8 mouse cellular contexts compared by ENCODE assay signal in the genomic region with DNA sequence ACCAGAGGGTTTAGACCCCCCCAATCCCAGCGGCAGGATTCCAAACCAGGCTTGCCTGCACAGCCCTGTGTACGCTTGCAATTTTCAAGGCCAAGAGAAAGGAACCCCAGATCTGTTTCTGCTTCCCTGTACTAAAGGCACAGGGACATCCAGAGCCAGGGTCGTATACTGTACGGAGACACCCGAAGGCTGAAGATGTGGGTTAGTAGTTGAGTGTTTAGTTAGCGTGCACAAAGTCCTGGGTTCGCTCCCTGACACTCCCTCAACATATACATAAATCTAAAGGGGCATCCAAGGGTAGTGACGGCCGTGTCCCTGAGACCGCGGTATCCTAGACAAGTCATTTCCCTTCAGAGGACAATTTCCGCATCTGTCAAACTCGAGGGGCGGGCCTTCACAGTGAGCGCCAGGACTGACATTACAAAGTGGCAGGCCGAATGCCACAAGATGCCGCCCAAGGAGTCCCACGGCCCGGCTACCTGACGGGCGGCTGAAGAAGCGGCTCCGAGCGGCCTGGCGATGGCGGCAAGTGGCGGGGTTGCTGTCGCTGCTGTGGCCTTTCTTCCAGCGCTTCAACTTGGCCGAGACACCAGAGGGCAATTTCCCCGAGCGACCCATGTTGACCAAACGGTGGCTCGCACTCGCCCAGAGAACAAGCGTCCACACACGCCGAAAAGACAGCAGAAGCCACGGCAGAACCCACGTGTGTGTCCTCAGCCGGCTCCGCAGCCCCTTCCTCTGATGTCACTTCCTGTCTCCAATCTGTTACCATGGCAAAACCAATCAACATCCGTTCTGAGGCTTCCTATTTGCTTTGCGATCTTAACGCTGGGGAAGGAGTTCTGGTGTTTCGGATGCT. TPM values are rescaled to one million over a fixed set of nuclear protein-coding genes. Genes with fewer than 3 reads are reported as not detected.
DNase-seq lines count a peak whose midpoint lies in the region; ATAC-seq and TF ChIP-seq lines count a peak whose summit lies in the region.

A gene (minus strand): TSS at position 714 of the 859 bp plus-strand sequence.

- H3K27me3 ChIP-seq in heart, embryonic 15.5 days: no peaks in the 10 kb centered on the region
- H3K27me3 ChIP-seq in liver, embryonic 14.5 days (ENCODE audit: control insufficient read depth, insufficient read depth, low read length): no peaks in the 10 kb centered on the region
- H3K27me3 ChIP-seq in neural tube, embryonic 11.5 days (ENCODE audit: control insufficient read depth, insufficient read depth, low read length): no peaks in the 10 kb centered on the region
- no peaks in the 10 kb centered on the region for H3K27me3 ChIP-seq in stomach, postnatal 0 days (ENCODE audit: control insufficient read depth, insufficient read depth, low read length)

- H3K36me3 ChIP-seq in heart, embryonic 15.5 days: no peaks in the 10 kb centered on the region
- peaks cover 2% of the 10 kb centered on the region for H3K36me3 ChIP-seq in liver, embryonic 14.5 days (replicated peaks; ENCODE audit: control insufficient read depth, insufficient read depth, low read depth)
- no peaks in the 10 kb centered on the region for H3K36me3 ChIP-seq in neural tube, embryonic 11.5 days (ENCODE audit: control insufficient read depth, insufficient read depth, low read length)
- H3K36me3 ChIP-seq in stomach, postnatal 0 days (ENCODE audit: control insufficient read depth, insufficient read depth, low read length): no peaks in the 10 kb centered on the region

- no peaks in the 10 kb centered on the region for H3K4me1 ChIP-seq in brown adipose tissue, adult 24 weeks (ENCODE audit: control insufficient read depth, insufficient read depth, insufficient read length, low read length)
- H3K4me1 ChIP-seq in heart, embryonic 15.5 days (replicated peaks): peaks cover 15% of the 10 kb centered on the region
- peaks cover 5 to 17% of the 10 kb centered on the region in 2 experiments; a peak in 3 of 4 replicates for H3K4me1 ChIP-seq in liver, embryonic 14.5 days (replicated peaks; ENCODE audit: control insufficient read depth in 2 of 2, insufficient read depth in 2 of 2, low read length in 1 of 2)
- H3K4me1 ChIP-seq in neural tube, embryonic 11.5 days (ENCODE audit: control insufficient read depth, insufficient read depth, low read length): peaks cover 6% of the 10 kb centered on the region; the same call in 1 of the 2 replicates
- H3K4me1 ChIP-seq in stomach, postnatal 0 days (replicated peaks; ENCODE audit: control insufficient read depth, insufficient read depth): 0 out of 2 replicates have a peak, but pooled peaks cover 3% of the 10 kb centered on the region

- H3K4me2 ChIP-seq in heart, embryonic 15.5 days: peak within 1 kb of the TSS; percentile 88
- H3K4me2 ChIP-seq in liver, embryonic 14.5 days (ENCODE audit: low read depth): peak within 1 kb of the TSS; percentile 80
- peak within 1 kb of the TSS; percentile 67 for H3K4me2 ChIP-seq in neural tube, embryonic 11.5 days (ENCODE audit: low read depth)
- H3K4me2 ChIP-seq in stomach, postnatal 0 days (replicated peaks; ENCODE audit: low read depth): peak within 1 kb of the TSS; percentile 85

- TF ChIP-seq EP300 in liver, embryonic 14.5 days (IDR thresholded peaks at IDR 0.05; ENCODE audit: low read depth): peak; percentile 5; the same call in 1 of the 2 replicates
- TF ChIP-seq EP300 in stomach, postnatal 0 days (optimal IDR thresholded peaks at IDR 0.05): no peak

- WGBS in heart, embryonic 15.5 days: under 1% methylated on average over 46 of the region's 46 CpGs
- under 1% methylated on average over 46 of the region's 46 CpGs for WGBS in liver, embryonic 14.5 days (ENCODE audit: insufficient replicate concordance)
- under 1% methylated on average over 46 of the region's 46 CpGs for WGBS in neural tube, embryonic 11.5 days
- 1% methylated on average over 46 of the region's 46 CpGs for WGBS in stomach, postnatal 0 days

- ATAC-seq in CD4-positive, CD25-positive, alpha-beta regulatory T cell, adult 4 months: peak; percentile 98
- peak; percentile 88 for ATAC-seq in heart, embryonic 15.5 days (replicated peaks; ENCODE audit: insufficient number of reproducible peaks, insufficient read depth, low FRiP score, low read depth)
- peak; percentile 85 for ATAC-seq in liver, embryonic 14.5 days (ENCODE audit: insufficient read depth)
- peak; percentile 85 for ATAC-seq in neural tube, embryonic 11.5 days (ENCODE audit: insufficient read depth, low FRiP score, low TSS enrichment)
- peak; percentile 94 for ATAC-seq in stomach, postnatal 0 days (ENCODE audit: low FRiP score, low TSS enrichment)

- TF ChIP-seq CTCF in liver, embryonic 14.5 days (IDR thresholded peaks at IDR 0.05; ENCODE audit: low read depth): no peak
- no peak for TF ChIP-seq CTCF in stomach, postnatal 0 days (IDR thresholded peaks at IDR 0.05; ENCODE audit: low read depth)

- no peaks in the 10 kb centered on the region for H3K9me3 ChIP-seq in heart, embryonic 15.5 days (replicated peaks)
- no peaks in the 10 kb centered on the region for H3K9me3 ChIP-seq in liver, embryonic 14.5 days (ENCODE audit: control insufficient read depth, low read length)
- no peaks in the 10 kb centered on the region for H3K9me3 ChIP-seq in neural tube, embryonic 11.5 days (ENCODE audit: control insufficient read depth, low read length)
- no peaks in the 10 kb centered on the region for H3K9me3 ChIP-seq in stomach, postnatal 0 days (ENCODE audit: control insufficient read depth, low read length)

- H3K9ac ChIP-seq in heart, embryonic 15.5 days: peak within 1 kb of the TSS; percentile 60
- peak within 1 kb of the TSS; percentile 63 for H3K9ac ChIP-seq in liver, embryonic 14.5 days (replicated peaks)
- peak within 1 kb of the TSS; percentile 48 for H3K9ac ChIP-seq in neural tube, embryonic 11.5 days (ENCODE audit: low read length)
- peak within 1 kb of the TSS; percentile 54 for H3K9ac ChIP-seq in stomach, postnatal 0 days (ENCODE audit: low read length)

- no peak within 1 kb of the TSS for H3K27ac ChIP-seq in brown adipose tissue, adult 24 weeks (replicated peaks; ENCODE audit: low read depth, low read length)
- H3K27ac ChIP-seq in heart, embryonic 15.5 days: peak within 1 kb of the TSS; percentile 59; the same call in 1 of the 2 replicates
- H3K27ac ChIP-seq in liver, embryonic 14.5 days: peak within 1 kb of the TSS; percentile 53
- no peak within 1 kb of the TSS for H3K27ac ChIP-seq in neural tube, embryonic 11.5 days (ENCODE audit: low read depth, low read length)
- H3K27ac ChIP-seq in stomach, postnatal 0 days (replicated peaks): peak within 1 kb of the TSS; percentile 61

- H3K4me3 ChIP-seq in brown adipose tissue, adult 24 weeks (ENCODE audit: insufficient read depth, low read depth, low read length): peak within 1 kb of the TSS; percentile 65
- H3K4me3 ChIP-seq in heart, embryonic 15.5 days: peak within 1 kb of the TSS; percentile 96
- peak within 1 kb of the TSS; percentile 83 to 92 for H3K4me3 ChIP-seq in liver, embryonic 14.5 days (ENCODE audit: insufficient read depth in 1 of 2, low read depth in 2 of 2, low read length in 2 of 2)
- peak within 1 kb of the TSS; percentile 74 for H3K4me3 ChIP-seq in neural tube, embryonic 11.5 days (ENCODE audit: low read depth, low read length)
- H3K4me3 ChIP-seq in stomach, postnatal 0 days (ENCODE audit: low read depth, low read length): peak within 1 kb of the TSS; percentile 70

- peak; percentile 75 for DNase-seq in fibroblast of lung, adult 2 months (ENCODE audit: low read depth)
- peak; percentile 81 to 89 for DNase-seq in kidney, postnatal 25 days
- DNase-seq in liver, embryonic 14.5 days (ENCODE audit: low read depth in 3 of 3, low spot score in 3 of 3): peak; percentile 86 to 91 (median 88)
- peak; percentile 77 for DNase-seq in neural tube, embryonic 11.5 days (ENCODE audit: low spot score)
- peak; percentile 84 for DNase-seq in stomach, postnatal 0 days (ENCODE audit: low spot score)

RNA-seq across cellular contexts. Expression of the gene that starts here (rescaled TPM):
- polyA plus RNA-seq in CD4-positive, CD25-positive, alpha-beta regulatory T cell, adult 4 months (2017; shearing (Covaris generic)): 10 to 100 TPM in 1 of 2 experiments, 1 to 10 TPM in 1; 7.2 to 17.3 TPM
- polyA plus RNA-seq in brown adipose tissue, adult 24 weeks (2012; ENCODE audit: insufficient read depth, insufficient read length, missing spikeins): 3.3 and 3.6 TPM in 2 replicates
- polyA plus RNA-seq in heart, embryonic 15.5 days (2015; fragmentation: Nextera tagmentation; extraction: Ambion mirVana): 7.4 and 10.1 TPM in 2 replicates
- polyA plus RNA-seq in liver, embryonic 14.5 days (2012; rRNA removed): 4.8 and 6.0 TPM in 2 replicates
- 5.0 and 7.4 TPM in 2 replicates for polyA plus RNA-seq in liver, embryonic 14.5 days (2014; fragmentation: Nextera tagmentation; extraction: Ambion mirVana)
- 18.0 and 20.2 TPM in 2 replicates for polyA plus RNA-seq in neural tube, embryonic 11.5 days (2014; fragmentation: Nextera tagmentation; extraction: Ambion mirVana)
- 6.3 and 6.4 TPM in 2 replicates for polyA plus RNA-seq in stomach, postnatal 0 days (2015; fragmentation: Nextera tagmentation; extraction: Ambion mirVana)

Comparison
In these comparisons a context has a peak if more than half of its experiments do, and no peak if none do; other contexts are left out.
1. H3K27ac ChIP-seq: peak in heart, embryonic 15.5 days (single experiment), liver, embryonic 14.5 days (single experiment) and stomach, postnatal 0 days (single experiment); none in brown adipose tissue, adult 24 weeks (single experiment) and neural tube, embryonic 11.5 days (single experiment).
2. Peak in every context shown above with its lines, with median percentiles within 50 percentile points of each other: ATAC-seq, H3K4me3 ChIP-seq, DNase-seq, H3K4me2 ChIP-seq and H3K9ac ChIP-seq.